Mouse (Mus musculus) embryonic fibroblast, embryonic 13.5 days (primary cell): Measurements from ENCODE around the gene Il11ra1. TPM values are rescaled to one million over a fixed set of nuclear protein-coding genes. Genes with fewer than 3 reads are reported as not detected.

Source experiments
- polyA plus RNA-seq: library from polyadenylated mRNA; stranded (reverse); fragments of >200 nt; gene quantifications from 2 replicates; pipeline ENCODE4 v1.2.4, GENCODE M21; 2011; ENCODE audit warnings: low read depth; ENCODE audit not compliant: missing spikeins, insufficient read length

Il11ra1 gene
- polyA plus RNA-seq, 1 experiment = 97.4 TPM

Other genes with a start within 250 kb of the Il11ra1 start
- 3.6 and 5.8 TPM in 2 replicates for gene Kif24, start 235.1 kb upstream of the Il11ra1 start, polyA plus RNA-seq
- gene Nudt2, start 234.8 kb upstream of the Il11ra1 start, polyA plus RNA-seq = 28.6 and 40.4 TPM in 2 replicates
- 5.5 and 6.0 TPM in 2 replicates for gene AI464131, start 196.9 kb upstream of the Il11ra1 start, polyA plus RNA-seq
- gene 1110017D15Rik, start 182.7 kb upstream of the Il11ra1 start, polyA plus RNA-seq = not detected in 2 replicates
- 11.4 and 15.5 TPM in 2 replicates for gene Fam219a, start 130.5 kb upstream of the Il11ra1 start, polyA plus RNA-seq
- gene Dnaic1, start 130.2 kb upstream of the Il11ra1 start, polyA plus RNA-seq = not detected in 2 replicates
- 1.4 and 1.7 TPM in 2 replicates for gene Enho, start 59.7 kb upstream of the Il11ra1 start, polyA plus RNA-seq
- 4.3 and 4.9 TPM in 2 replicates for gene Cntfr, start 2.9 kb upstream of the Il11ra1 start, polyA plus RNA-seq
- 14.0 and 16.2 TPM in 2 replicates for gene Rpp25l, start 13.5 kb downstream of the Il11ra1 start, polyA plus RNA-seq
- 81.6 and 98.1 TPM in 2 replicates for gene Dctn3, start 23.2 kb downstream of the Il11ra1 start, polyA plus RNA-seq
- not detected in 2 replicates for gene Arid3c, start 31.2 kb downstream of the Il11ra1 start, polyA plus RNA-seq
- 25.1 and 25.5 TPM in 2 replicates for gene Galt, start 55.2 kb downstream of the Il11ra1 start, polyA plus RNA-seq
- 78.6 and 103 TPM in 2 replicates for gene Sigmar1, start 56.2 kb downstream of the Il11ra1 start, polyA plus RNA-seq
- gene Ccl27a, start 74.3 kb downstream of the Il11ra1 start, polyA plus RNA-seq = 12.6 and 13.4 TPM in 2 replicates
- gene Gm21541, start 203.6 kb downstream of the Il11ra1 start, polyA plus RNA-seq = not detected in 2 replicates
- 1.1 and 1.6 TPM in 2 replicates for gene Gm20878, start 241.6 kb downstream of the Il11ra1 start, polyA plus RNA-seq